Mouse (Mus musculus) T-cell, adult 2 months (primary cell): Measurements from ENCODE around the gene Rps18.

Source experiments
- DNase-seq: peaks from one replicate; pipeline ENCODE4 v3.0.0; 2022; ENCODE audit warnings: low spot score

The Rps18 gene

DNA sequence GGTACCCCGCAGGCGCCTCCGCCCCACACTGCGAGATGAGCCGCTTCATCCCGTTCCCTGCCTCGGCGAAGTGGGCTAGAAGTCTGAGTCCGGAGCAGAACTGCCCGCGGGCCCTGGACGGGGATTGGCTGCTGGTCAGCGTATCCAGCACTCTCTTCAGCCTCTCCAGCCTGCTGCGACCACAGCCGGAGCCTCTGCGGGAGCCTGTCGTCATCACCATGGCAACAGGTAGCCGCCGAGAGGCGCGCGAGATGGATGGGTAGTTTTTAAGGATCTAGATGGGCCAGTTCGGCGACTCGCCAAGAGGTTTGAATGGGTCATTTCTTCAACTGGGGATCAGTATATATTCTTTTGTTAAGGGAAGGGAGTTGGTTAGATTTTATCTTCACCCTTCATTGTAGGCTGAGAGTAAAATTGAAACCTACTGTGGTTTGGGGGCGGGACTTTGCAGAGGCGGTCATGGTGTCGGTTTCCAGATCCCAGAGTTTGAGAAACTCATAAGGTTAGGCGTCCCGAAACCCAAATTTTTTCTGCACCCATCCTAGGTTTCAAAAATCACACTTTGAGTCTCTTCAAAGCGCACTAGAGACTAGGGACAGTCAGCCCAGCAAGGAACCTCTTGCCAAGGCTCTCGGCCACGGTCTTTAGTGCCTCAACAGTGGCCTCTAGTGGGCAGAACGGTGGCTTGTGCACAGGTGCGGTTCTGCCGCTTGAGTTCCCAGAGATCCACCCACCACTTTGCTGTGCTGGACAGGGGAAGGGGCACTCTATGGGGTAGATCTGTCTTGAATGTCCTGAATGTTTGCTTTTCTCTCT lies 35.3 kb downstream of the Rps18 start:
- DNase-seq, result peak; percentile 84

GRCm38 (mm10) chr17:33919351-33920281 lies 36.2 kb downstream of the Rps18 start:
- DNase-seq, result peak; percentile 87

DNA sequence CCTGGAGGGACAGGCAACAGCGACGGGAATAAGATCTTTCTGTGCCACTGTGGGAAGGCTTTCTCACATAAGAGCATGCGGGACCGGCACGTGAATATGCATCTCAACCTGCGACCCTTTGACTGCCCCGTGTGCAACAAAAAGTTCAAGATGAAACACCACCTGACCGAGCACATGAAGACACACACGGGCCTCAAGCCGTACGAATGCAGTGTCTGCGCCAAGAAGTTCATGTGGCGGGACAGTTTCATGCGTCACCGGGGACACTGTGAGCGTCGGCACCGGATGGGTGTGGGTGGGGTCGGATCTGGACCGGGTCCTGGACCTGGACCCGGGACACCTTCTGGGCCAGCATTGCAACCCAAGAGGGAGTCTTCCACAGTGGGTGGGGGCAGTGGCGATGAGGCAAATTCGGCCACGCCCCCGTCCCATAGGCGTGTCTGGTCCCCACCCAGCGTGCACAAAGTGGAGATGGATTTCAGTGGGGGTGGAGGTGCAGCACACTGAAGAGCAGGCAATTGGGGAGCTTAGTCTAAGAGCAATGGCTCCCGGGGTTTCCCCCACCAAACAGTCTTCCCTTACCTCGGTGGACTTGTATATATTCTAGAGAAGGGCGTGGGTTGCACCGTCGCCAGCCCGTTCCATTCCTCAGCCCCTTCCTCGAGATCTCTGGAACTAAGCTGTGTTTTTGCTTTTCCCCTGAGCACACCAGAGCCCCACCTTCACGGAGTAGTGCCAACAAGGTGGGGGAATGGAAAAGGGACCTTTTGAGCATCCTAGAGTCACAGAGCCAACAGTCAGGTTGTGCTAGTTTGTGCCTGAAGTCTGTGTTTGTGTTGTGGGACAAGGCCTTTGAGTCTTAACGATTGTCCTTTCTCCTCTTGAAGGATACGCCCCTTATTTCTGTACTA lies 37.3 kb downstream of the Rps18 start:
- no peak for DNase-seq

- DNase-seq, result no peak
Measured at GRCm38 (mm10) chr17:33917656-33918292, 38.0 kb downstream of the Rps18 start.

- DNase-seq, result no peak
Measured at GRCm38 (mm10) chr17:33916847-33917655, 38.8 kb downstream of the Rps18 start.

GRCm38 (mm10) chr17:33916294-33916693 lies 39.5 kb downstream of the Rps18 start:
- DNase-seq, result no peak

DNA sequence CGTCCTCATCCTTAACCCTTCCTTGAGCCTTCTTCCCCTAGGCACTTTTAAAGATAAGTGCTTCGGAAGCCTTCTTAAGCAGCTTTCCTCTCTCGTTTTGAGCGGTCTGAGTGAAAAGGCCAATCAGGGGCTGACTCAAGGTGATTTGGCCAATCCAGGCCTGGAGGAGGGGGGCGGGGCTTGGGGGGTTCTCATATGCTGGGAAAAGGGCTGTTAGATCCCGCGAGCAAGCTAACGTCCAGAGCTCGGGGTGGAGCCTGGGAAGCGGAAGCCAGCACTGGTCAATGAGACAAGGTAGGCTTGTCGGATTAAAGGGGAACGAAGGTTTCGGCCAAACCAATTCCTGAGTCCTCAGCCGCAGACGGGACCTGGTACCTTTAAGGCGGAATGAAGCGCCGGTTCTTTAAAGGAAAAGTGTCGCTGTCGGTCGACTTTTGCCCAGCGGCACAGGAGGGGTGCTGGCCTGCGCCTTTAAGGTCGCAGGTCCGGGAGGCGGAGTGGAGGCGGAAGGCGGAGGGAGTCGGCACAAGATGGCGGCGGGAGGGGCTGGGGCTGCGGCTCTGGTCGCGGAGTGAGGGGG lies 40.0 kb downstream of the Rps18 start, which contains the start of the genes Tapbp and Zbtb22:
TSS of gene Tapbp (plus strand) at position 229 of the 580 bp plus-strand sequence.
TSS of gene Zbtb22 (plus strand) at position 234 of the 580 bp plus-strand sequence.
- DNase-seq, result peak; percentile 92

- DNase-seq, result no peak
Measured at GRCm38 (mm10) chr17:33914969-33915391, 40.8 kb downstream of the Rps18 start.

GRCm38 (mm10) chr17:33913905-33914304 lies 41.9 kb downstream of the Rps18 start:
- no peak for DNase-seq

DNA sequence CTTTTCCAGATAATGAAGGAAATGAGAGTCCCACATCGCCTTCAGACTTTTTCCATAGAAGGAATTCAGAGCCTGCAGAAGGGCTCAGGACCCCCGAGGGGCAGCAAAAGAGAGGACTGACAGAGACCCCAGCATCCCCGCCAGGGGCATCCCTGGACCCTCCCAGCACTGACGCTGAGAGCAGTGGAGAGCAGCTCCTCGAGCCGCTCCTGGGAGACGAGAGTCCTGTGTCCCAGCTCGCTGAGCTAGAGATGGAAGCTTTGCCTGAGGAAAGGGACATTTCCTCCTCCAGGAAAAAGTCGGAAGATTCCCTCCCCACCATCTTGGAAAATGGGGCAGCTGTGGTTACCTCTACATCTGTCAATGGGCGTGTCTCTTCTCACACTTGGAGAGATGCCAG lies 42.5 kb downstream of the Rps18 start:
- no peak for DNase-seq

DNA sequence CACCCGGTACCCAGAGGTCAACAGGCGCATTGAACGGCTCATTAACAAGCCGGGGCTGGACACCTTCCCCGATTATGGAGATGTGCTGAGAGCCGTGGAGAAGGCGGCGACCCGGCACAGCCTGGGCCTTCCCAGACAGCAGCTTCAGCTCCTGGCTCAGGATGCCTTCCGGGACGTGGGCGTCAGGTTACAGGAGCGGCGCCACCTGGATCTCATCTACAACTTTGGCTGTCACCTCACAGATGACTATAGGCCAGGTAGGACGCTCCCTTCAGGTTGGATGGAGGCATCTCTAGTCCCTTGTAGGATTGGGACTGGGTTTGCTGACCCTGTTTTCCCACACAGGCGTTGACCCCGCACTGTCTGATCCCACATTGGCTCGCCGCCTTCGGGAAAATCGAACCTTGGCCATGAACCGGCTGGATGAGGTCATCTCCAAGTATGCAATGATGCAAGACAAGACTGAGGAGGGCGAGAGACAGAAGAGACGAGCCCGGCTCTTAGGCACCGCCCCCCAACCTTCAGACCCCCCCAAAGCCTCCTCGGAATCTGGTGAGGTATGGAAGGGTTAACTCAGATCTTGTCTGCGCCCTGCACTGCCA lies 43.9 kb downstream of the Rps18 start:
- no peak for DNase-seq

DNA sequence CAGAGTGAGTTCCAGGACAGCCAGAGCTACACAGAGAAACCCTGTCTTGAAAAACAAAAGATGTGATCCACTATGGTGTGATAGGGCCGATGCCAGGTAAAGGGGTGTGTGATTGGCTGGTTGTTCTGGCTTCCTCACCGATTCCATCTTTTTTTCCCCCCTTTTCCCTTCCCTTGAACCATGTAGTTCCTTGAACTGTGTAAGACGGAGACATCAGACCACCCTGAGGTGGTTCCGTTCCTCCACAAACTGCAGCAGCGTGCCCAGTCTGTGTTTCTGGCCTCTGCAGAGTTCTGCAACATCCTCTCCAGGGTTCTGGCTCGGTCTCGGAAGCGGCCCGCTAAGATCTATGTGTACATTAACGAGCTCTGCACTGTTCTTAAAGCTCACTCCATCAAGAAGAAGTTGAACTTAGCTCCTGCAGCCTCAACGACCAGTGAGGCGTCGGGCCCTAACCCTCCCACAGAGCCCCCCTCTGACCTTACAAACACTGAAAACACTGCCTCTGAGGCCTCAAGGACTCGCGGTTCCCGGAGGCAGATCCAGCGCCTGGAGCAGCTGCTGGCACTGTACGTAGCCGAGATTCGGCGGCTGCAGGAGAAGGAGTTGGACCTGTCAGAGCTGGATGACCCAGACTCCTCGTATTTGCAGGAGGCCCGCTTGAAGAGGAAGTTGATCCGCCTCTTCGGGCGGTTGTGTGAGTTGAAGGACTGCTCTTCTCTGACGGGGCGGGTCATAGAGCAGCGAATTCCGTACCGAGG lies 44.6 kb downstream of the Rps18 start:
- DNase-seq, result no peak

DNA sequence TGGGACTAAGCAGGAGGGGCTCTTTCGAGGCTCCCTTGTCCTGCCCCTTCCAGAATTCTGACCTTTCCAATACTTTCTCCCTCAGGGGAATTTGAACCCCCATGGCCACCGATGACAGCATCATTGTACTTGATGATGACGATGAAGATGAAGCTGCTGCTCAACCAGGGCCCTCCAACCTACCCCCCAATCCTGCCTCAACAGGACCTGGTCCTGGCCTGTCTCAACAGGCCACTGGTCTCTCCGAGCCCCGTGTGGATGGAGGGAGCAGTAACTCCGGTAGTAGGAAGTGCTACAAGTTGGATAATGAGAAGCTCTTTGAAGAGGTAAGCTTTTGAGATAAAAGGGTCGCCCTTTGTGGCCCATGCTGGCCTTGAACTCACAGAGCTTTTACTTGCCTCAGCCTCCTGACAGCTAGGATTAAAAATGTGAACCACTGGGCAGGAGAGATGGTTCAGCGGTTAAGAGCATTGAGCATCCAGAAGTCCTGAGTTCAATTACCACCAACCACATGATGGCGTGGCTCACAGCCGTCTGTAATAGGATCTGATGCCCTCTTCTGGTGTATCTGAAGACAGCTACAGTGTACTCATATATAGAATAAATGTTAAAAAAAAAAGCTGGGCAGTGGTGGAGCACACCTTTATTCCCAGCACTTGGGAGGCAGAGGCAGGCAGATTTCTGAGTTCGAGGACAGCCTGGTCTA lies 45.3 kb downstream of the Rps18 start:
- DNase-seq, result peak; percentile 47

- peak; percentile 46 for DNase-seq
Measured at GRCm38 (mm10) chr17:33909869-33910250, 45.9 kb downstream of the Rps18 start.

DNA sequence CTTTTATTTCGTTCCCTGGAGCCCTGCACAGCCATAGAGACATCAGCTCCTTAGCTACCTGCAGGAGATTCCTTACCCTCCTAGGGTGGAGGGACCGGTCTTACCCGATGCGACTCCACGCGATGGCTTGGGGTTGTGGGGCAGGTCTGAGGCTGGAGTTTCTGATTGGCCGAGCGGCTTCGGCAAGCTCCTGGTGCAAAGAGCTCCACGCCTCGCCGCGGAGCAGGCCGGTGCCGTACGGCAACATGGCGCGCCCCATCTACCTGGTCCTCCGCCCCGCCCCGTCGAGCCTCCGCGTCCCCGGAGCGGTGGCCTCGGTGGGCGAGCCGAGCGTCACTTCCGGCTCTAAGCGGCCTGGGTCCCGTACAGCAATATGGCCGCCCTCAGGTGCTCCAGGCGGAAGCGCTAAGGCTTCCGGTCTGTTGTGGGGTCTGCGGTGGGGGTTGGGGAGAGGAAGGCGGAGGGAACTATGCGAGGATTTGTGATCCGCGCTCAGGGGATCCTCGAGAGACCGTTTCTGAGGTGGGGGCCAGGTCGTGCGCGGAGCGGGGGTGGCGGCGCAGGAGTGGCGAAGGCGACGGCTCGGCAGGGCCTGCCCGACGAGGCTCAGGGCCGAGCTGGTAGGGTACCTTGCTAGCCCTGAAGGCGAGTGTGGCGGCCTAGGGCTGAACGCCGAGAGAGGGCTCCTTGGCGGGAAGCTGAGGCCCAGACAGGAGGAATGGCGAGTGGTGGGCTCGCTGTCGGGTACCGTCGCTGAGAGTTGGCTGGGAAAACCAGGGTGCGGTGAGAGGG lies 46.5 kb downstream of the Rps18 start, which contains the start of gene Daxx:
TSS of gene Daxx (plus strand) at position 338 of the 792 bp plus-strand sequence.
- peak; percentile 98 for DNase-seq

- no peak for DNase-seq
Measured at GRCm38 (mm10) chr17:33908331-33909076, 47.3 kb downstream of the Rps18 start.
